Comparison of ENCODE assay signal across 8 mouse cellular contexts in the genomic region with DNA sequence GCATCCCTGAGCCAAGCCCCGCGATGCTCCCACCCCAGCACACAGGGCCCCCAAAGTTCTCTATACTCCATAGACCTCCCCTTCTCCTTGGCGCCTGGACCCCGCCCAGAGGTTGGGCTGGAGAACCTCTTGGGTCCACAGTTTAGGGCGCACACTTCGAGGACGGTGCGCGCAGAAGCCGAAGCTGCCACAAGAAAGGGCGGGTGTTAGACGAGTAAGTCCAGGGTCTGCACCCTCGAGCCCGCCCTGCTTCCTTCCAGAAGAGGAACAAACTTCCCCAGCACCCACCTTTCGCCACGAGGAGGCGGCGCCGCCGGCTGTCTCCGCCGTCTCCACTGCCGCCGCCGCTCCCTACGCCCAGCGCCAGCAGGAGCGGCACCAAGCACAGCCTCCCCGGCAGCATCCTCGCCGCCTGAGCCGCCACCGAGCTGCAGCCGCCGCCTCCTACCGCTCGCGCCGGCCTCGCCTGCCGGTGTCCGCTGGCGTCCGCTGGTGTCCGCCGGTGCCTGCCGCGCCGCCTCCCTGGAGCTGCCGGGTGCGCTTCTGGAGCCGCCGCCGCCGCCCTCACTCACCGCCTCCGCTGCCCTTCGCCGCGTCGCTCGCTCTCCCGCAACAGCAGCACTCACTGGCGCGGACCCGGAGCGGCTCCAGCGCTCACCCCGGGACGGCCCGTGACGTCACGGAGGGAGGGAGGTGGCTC. TPM values are rescaled to one million over a fixed set of nuclear protein-coding genes. Genes with fewer than 3 reads are reported as not detected.
A peak's percentile ranks its signal among the peaks of the same experiment; 100 is the strongest.
DNase-seq lines count a peak whose midpoint lies in the region; ATAC-seq and TF ChIP-seq lines count a peak whose summit lies in the region.

A gene (minus strand): TSS at position 609 of the 700 bp plus-strand sequence.

- no peaks in the 10 kb centered on the region for H3K4me1 ChIP-seq in ES-E14 (ENCODE audit: control insufficient read depth in 2 of 2, insufficient read depth in 2 of 2, low read length in 2 of 2, poor library complexity in 1 of 2)
- H3K4me1 ChIP-seq in forebrain, embryonic 13.5 days = peaks cover 14% of the 10 kb centered on the region
- H3K4me1 ChIP-seq in lung, embryonic 14.5 days (ENCODE audit: insufficient read depth) = peaks cover 5% of the 10 kb centered on the region; the same call in 1 of the 2 replicates

- H3K4me3 ChIP-seq in ES-E14 (ENCODE audit: insufficient read depth in 1 of 2, low read depth in 1 of 2, low read length in 2 of 2, poor library complexity in 1 of 2, severe bottlenecking in 1 of 2) = peak within 1 kb of the TSS; percentile 75 to 90
- peak within 1 kb of the TSS; percentile 67 for H3K4me3 ChIP-seq in forebrain, embryonic 13.5 days
- peak within 1 kb of the TSS; percentile 61 for H3K4me3 ChIP-seq in lung, embryonic 14.5 days (ENCODE audit: low read depth, low read length)

- H3K27ac ChIP-seq in ES-E14 (ENCODE audit: insufficient read depth, low read depth, low read length, poor library complexity, severe bottlenecking) = no peak within 1 kb of the TSS
- H3K27ac ChIP-seq in forebrain, embryonic 13.5 days = peak within 1 kb of the TSS; percentile 35
- H3K27ac ChIP-seq in lung, embryonic 14.5 days (ENCODE audit: low read depth) = no peak within 1 kb of the TSS

- peaks cover 36% of the 10 kb centered on the region for H3K27me3 ChIP-seq in forebrain, embryonic 13.5 days
- peaks cover 35% of the 10 kb centered on the region for H3K27me3 ChIP-seq in lung, embryonic 14.5 days (ENCODE audit: insufficient read depth, low read length)

- no peak for TF ChIP-seq CTCF in lung, embryonic 14.5 days (IDR thresholded peaks at IDR 0.05; ENCODE audit: low read depth)

- DNase-seq in ES-E14 (ENCODE audit: low read depth, low spot score) = peak; percentile 47
- DNase-seq in layer of hippocampus, adult 9-11 months = peak; percentile 81
- DNase-seq in lung, embryonic 14.5 days = peak; percentile 88
- DNase-seq in retina, adult 2 months (ENCODE audit: low read depth, low spot score) = peak; percentile 23

- no peaks in the 10 kb centered on the region for H3K9me3 ChIP-seq in ES-E14 (ENCODE audit: control insufficient read depth, insufficient read depth, low read depth, low read length)
- no peaks in the 10 kb centered on the region; the same call in 1 of the 2 replicates for H3K9me3 ChIP-seq in forebrain, embryonic 13.5 days (replicated peaks)
- H3K9me3 ChIP-seq in lung, embryonic 14.5 days (ENCODE audit: low read depth, low read length) = no peaks in the 10 kb centered on the region

- peak; percentile 85; the same call in 1 of the 2 replicates for ATAC-seq in cerebellum, adult (ENCODE audit: insufficient number of reproducible peaks, low FRiP score, low TSS enrichment)
- ATAC-seq in forebrain, embryonic 13.5 days = peak; percentile 92
- peak; percentile 39 to 49; a peak in 3 of 4 replicates for ATAC-seq in hematopoietic stem cell, adult 5-6 weeks (replicated peaks in 1 of 2; ENCODE audit: insufficient read depth in 1 of 2, low FRiP score in 2 of 2, low TSS enrichment in 1 of 2, low read depth in 1 of 2, poor library complexity in 2 of 2, severe bottlenecking in 2 of 2)
- peak; percentile 92 for ATAC-seq in lung, embryonic 14.5 days (ENCODE audit: insufficient read depth)
- ATAC-seq in erythroid progenitor cell, adult 5-6 weeks (replicated peaks; ENCODE audit: low FRiP score, poor library complexity, severe bottlenecking) = no peak

- H3K9ac ChIP-seq in ES-E14 (ENCODE audit: insufficient read depth, low read depth, low read length, poor library complexity, severe bottlenecking) = peak within 1 kb of the TSS; percentile 65; the same call in 1 of the 2 replicates
- H3K9ac ChIP-seq in forebrain, embryonic 13.5 days = peak within 1 kb of the TSS; percentile 79
- H3K9ac ChIP-seq in lung, embryonic 14.5 days = peak within 1 kb of the TSS; percentile 40; the same call in 1 of the 2 replicates

- peak within 1 kb of the TSS; percentile 96 for H3K4me2 ChIP-seq in forebrain, embryonic 13.5 days
- H3K4me2 ChIP-seq in lung, embryonic 14.5 days = peak within 1 kb of the TSS; percentile 95

- in situ Hi-C loops in ES-E14 (cut with MboI; ENCODE audit: low sequenced_read_pairs in 2 of 2, unreplicated experiment in 2 of 2) = no loop called here

- WGBS in forebrain, embryonic 13.5 days = under 1% methylated on average over 42 of the region's 73 CpGs
- under 1% methylated on average over 65 of the region's 73 CpGs for WGBS in lung, embryonic 14.5 days

- H3K36me3 ChIP-seq in ES-E14 (ENCODE audit: control insufficient read depth, insufficient read depth, low read length, poor library complexity, severe bottlenecking) = no peaks in the 10 kb centered on the region
- H3K36me3 ChIP-seq in forebrain, embryonic 13.5 days (ENCODE audit: poor library complexity, severe bottlenecking) = no peaks in the 10 kb centered on the region
- no peaks in the 10 kb centered on the region for H3K36me3 ChIP-seq in lung, embryonic 14.5 days (ENCODE audit: insufficient read depth)

TF ChIP-seq in ES-E14, 5 proteins besides CTCF, POLR2A, EP300 and RAD21:
- TF ChIP-seq ZC3H11A (IDR thresholded peaks at IDR 0.05; ENCODE audit: borderline replicate concordance, low read depth, low read length) = no peak
- TF ChIP-seq HCFC1 (IDR thresholded peaks at IDR 0.05; ENCODE audit: borderline replicate concordance, insufficient read depth, low read length) = no peak
- no peak for TF ChIP-seq CHD2 (IDR thresholded peaks at IDR 0.05; ENCODE audit: low read depth, low read length)

RNA-seq across cellular contexts. Expression of the gene that starts here (rescaled TPM):
- 0.85 and 0.89 TPM in 2 replicates for total RNA-seq in ES-E14 (2012; rRNA removed)
- polyA plus RNA-seq in forebrain, embryonic 13.5 days (2015; fragmentation: Nextera tagmentation; extraction: Ambion mirVana) = 3.8 and 3.9 TPM in 2 replicates
- total RNA-seq in hematopoietic stem cell, adult 5-6 weeks (2017) = not detected in 2 replicates
- polyA plus RNA-seq in lung, embryonic 14.5 days (2014; fragmentation: Nextera tagmentation; extraction: Ambion mirVana) = 1.9 and 2.0 TPM in 2 replicates
- not detected in 2 replicates for total RNA-seq in erythroid progenitor cell, adult 5-6 weeks (2015; ENCODE audit: low replicate concordance)
- total RNA-seq in erythroid progenitor cell, adult 5-6 weeks (2017; ENCODE audit: low replicate concordance) = not detected in 2 replicates

Comparison
In these comparisons a context has a peak if more than half of its experiments do, and no peak if none do; other contexts are left out.
1. Peak in DNase-seq, H3K4me3 ChIP-seq and H3K9ac ChIP-seq in ES-E14; RNA of the gene not detected or under 1 TPM.
2. Peak in ATAC-seq in hematopoietic stem cell, adult 5-6 weeks; RNA of the gene not detected or under 1 TPM.
3. DNase-seq: peak in every context shown above with its lines; median percentile 88 in lung, embryonic 14.5 days; 81 in layer of hippocampus, adult 9-11 months; 47 in ES-E14; 23 in retina, adult 2 months.